Mouse (Mus musculus) CD4-positive naive resting alpha-beta T cell, adult 57 days (primary cell): ENCODE results near the gene Txlng. TPM values are rescaled to one million over a fixed set of nuclear protein-coding genes. Genes with fewer than 3 reads are reported as not detected.

Experiments
- total RNA-seq: library from RNA; stranded (reverse); gene quantifications from one replicate; pipeline ENCODE4 v1.2.4, GENCODE M21; 2023

The Txlng gene
- 31.7 TPM for total RNA-seq

DNA sequence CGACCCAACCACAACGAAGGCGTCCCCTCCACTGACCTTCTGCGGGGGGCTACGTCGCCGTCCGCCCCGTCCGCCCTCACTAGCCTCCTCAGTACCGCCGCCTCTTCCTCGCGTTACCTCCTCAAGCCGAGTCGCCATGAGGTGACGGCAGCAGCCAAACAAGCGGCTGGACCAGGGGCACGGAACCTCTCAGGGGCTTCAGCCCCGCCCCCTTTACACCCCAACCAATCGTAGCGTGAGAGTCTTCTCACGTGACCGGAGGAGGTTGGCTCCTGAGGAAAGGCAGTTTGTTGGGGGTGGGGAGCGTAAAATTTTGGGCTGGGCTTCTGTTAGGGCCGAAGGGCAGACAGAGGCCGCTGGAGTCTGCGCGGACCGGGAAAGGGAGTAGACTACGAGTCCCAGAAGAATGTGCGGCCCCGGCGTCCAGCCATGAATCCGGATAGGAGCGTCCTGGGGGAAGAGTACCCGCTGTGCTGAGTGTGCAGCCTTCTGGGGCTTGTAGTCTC lies at the start of gene Txlng:
Gene Txlng, minus strand, starts transcription at position 252 of the 506 bp plus-strand sequence.

GRCm38 (mm10) chrX:162760115-162760942 lies 68.9 kb downstream of the Txlng start, which contains the start of gene Rbbp7:
TSS of gene Rbbp7 (plus strand) at chrX:162760402.

Other genes with a start within 250 kb of the Txlng start
- gene Reps2, start 185.8 kb downstream of the Txlng start, total RNA-seq: not detected
- gene Rbbp7, start 69.1 kb downstream of the Txlng start, total RNA-seq: 98.9 TPM
- gene Syap1, start 59.0 kb upstream of the Txlng start, total RNA-seq: 23.8 TPM
- gene Ctps2, start 71.8 kb upstream of the Txlng start, total RNA-seq: 144 TPM
- not detected for gene S100g, start 135.1 kb upstream of the Txlng start, total RNA-seq